Mouse (Mus musculus): ENCODE data around the gene Gm49384. TPM values are rescaled to one million over a fixed set of nuclear protein-coding genes. Genes with fewer than 3 reads are reported as not detected.

Gene Gm49384
- polyA plus RNA-seq, 1 experiment from 2014 or later: 32.9 TPM

Small RNA genes lying within 50 kb of the gene (microRNA-seq; reads per million reads assigned to microRNA genes)
- gene Gm47287: not detected
- not detected for gene Gm47295

Other genes with a start within 250 kb of the Gm49384 start
- gene Rps29, start 45.1 kb downstream of the Gm49384 start, polyA plus RNA-seq (2015; fragmentation: Nextera tagmentation; extraction: Ambion mirVana): 1,496 and 1,783 TPM in 2 replicates
- gene Lrr1, start 35.5 kb downstream of the Gm49384 start, polyA plus RNA-seq (2015; fragmentation: Nextera tagmentation; extraction: Ambion mirVana): 25.9 and 26.0 TPM in 2 replicates
- gene Rpl36al, start 20.2 kb downstream of the Gm49384 start, polyA plus RNA-seq (2015; fragmentation: Nextera tagmentation; extraction: Ambion mirVana): 402 and 469 TPM in 2 replicates
- 28.6 and 29.3 TPM in 2 replicates for gene Mgat2, start 20.1 kb downstream of the Gm49384 start, polyA plus RNA-seq (2015; fragmentation: Nextera tagmentation; extraction: Ambion mirVana)
- 37.0 TPM in 2 replicates for gene Gm49383, start 7.2 kb downstream of the Gm49384 start, polyA plus RNA-seq (2015; fragmentation: Nextera tagmentation; extraction: Ambion mirVana)
- 11.1 and 13.5 TPM in 2 replicates for gene Dnaaf2, start 5.8 kb downstream of the Gm49384 start, polyA plus RNA-seq (2015; fragmentation: Nextera tagmentation; extraction: Ambion mirVana)
- 21.5 and 22.1 TPM in 2 replicates for gene Pole2, start 23.9 kb upstream of the Gm49384 start, polyA plus RNA-seq (2015; fragmentation: Nextera tagmentation; extraction: Ambion mirVana)
- 6.4 and 9.3 TPM in 2 replicates for gene Klhdc1, start 36.9 kb upstream of the Gm49384 start, polyA plus RNA-seq (2015; fragmentation: Nextera tagmentation; extraction: Ambion mirVana)
- gene Klhdc2, start 92.4 kb upstream of the Gm49384 start, polyA plus RNA-seq (2015; fragmentation: Nextera tagmentation; extraction: Ambion mirVana): 264 and 267 TPM in 2 replicates
- 99.3 and 99.9 TPM in 2 replicates for gene Nemf, start 152.9 kb upstream of the Gm49384 start, polyA plus RNA-seq (2015; fragmentation: Nextera tagmentation; extraction: Ambion mirVana)
- 25.4 and 29.0 TPM in 2 replicates for gene Arf6, start 167.9 kb upstream of the Gm49384 start, polyA plus RNA-seq (2015; fragmentation: Nextera tagmentation; extraction: Ambion mirVana)
- 0.63 and 0.80 TPM in 2 replicates for gene Gm9887, start 168.2 kb upstream of the Gm49384 start, polyA plus RNA-seq (2015; fragmentation: Nextera tagmentation; extraction: Ambion mirVana)

Data from forebrain, embryonic 13.5 days (tissue).